Mouse (Mus musculus) MEL (cell line): ENCODE data around the gene Spag9. TPM values are rescaled to one million over a fixed set of nuclear protein-coding genes. Genes with fewer than 3 reads are reported as not detected.

ENCODE experiments used
- DNase-seq: peaks from one replicate; pipeline ENCODE4 v3.0.0; 2011; ENCODE audit warnings: low read depth, low spot score
- H3K27ac ChIP-seq: 2 replicates; pipeline ENCODE4 v1.5.1; 2012; ENCODE audit warnings: low read depth, mild to moderate bottlenecking, control low read depth, low read length, moderate library complexity; ENCODE audit not compliant: control insufficient read depth
- H3K27me3 ChIP-seq, 2 experiments: fragments of 150-350 bp in 1 of 2; sonication (generic) in 1 of 2; 2 replicates each; pipeline ENCODE4 v1.6.1; 2012; ENCODE audit warnings: low read length in 2 of 2, mild to moderate bottlenecking in 2 of 2, improper control_type of control experiment in 1 of 2, moderate library complexity in 1 of 2; ENCODE audit not compliant: insufficient read depth in 2 of 2, control insufficient read depth in 1 of 2
- H3K36me3 ChIP-seq, 2 experiments: 2 replicates each; pipeline ENCODE4 v1.6.1; 2012 to 2014; ENCODE audit warnings: low read length in 2 of 2, improper control_type of control experiment in 1 of 2, inconsistent platforms in 1 of 2, mild to moderate bottlenecking in 1 of 2; ENCODE audit not compliant: insufficient read depth in 2 of 2, control insufficient read depth in 1 of 2
- H3K4me1 ChIP-seq, 2 experiments: fragments of 150-350 bp in 1 of 2; sonication (generic) in 1 of 2; 2 replicates each; pipeline ENCODE4 v1.6.1; 2012; ENCODE audit warnings: low read length in 2 of 2, improper control_type of control experiment in 1 of 2, mild to moderate bottlenecking in 1 of 2; ENCODE audit not compliant: insufficient read depth in 2 of 2, control insufficient read depth in 1 of 2
- H3K4me3 ChIP-seq, 2 experiments: fragments of 150-350 bp in 1 of 2; sonication (generic) in 1 of 2; 2 replicates each; pipeline ENCODE4 v1.5.1; 2012; ENCODE audit warnings: low read depth in 2 of 2, low read length in 2 of 2, mild to moderate bottlenecking in 2 of 2, moderate library complexity in 2 of 2, control low read depth in 1 of 2, improper control_type of control experiment in 1 of 2; ENCODE audit not compliant: control insufficient read depth in 1 of 2, insufficient read depth in 1 of 2
- H3K79me2 ChIP-seq: 2 replicates; pipeline ENCODE4 v1.6.1; 2012; ENCODE audit warnings: mild to moderate bottlenecking, low read length, moderate library complexity; ENCODE audit not compliant: control insufficient read depth, poor library complexity, insufficient read depth
- H3K9ac ChIP-seq: 2 replicates; pipeline ENCODE4 v1.6.1; 2012; ENCODE audit warnings: low read depth, mild to moderate bottlenecking, control low read depth, low read length, moderate library complexity; ENCODE audit not compliant: control insufficient read depth, poor library complexity, severe bottlenecking
- H3K9me3 ChIP-seq: fragments of 150-350 bp; sonication (generic); replicated peaks from 2 replicates; pipeline ENCODE4 v1.6.1; 2012; ENCODE audit warnings: mild to moderate bottlenecking, low read length, improper control_type of control experiment, moderate library complexity; ENCODE audit not compliant: insufficient read depth
- CHD1 ChIP-seq: IDR thresholded peaks from 2 replicates; pipeline ENCODE4 v1.6.1; 2012; ENCODE audit warnings: low read depth, mild to moderate bottlenecking, inconsistent platforms, low read length, improper control_type of control experiment
- CHD2 ChIP-seq: IDR thresholded peaks from 2 replicates; pipeline ENCODE4 v1.6.1; 2011; ENCODE audit warnings: low read length, improper control_type of control experiment
- CTCF ChIP-seq, 3 experiments: IDR thresholded peaks in 2 of 3; conservative IDR thresholded peaks in 1 of 3; 2 replicates each; pipeline ENCODE4 v1.5.1; 2011 to 2012; ENCODE audit warnings: low read length in 3 of 3, low read depth in 2 of 3, mild to moderate bottlenecking in 2 of 3, improper control_type of control experiment in 1 of 3, inconsistent platforms in 1 of 3, mixed read lengths in 1 of 3, moderate library complexity in 1 of 3; ENCODE audit not compliant: control insufficient read depth in 1 of 3, insufficient read depth in 1 of 3, poor library complexity in 1 of 3, severe bottlenecking in 1 of 3
- E2F4 ChIP-seq: IDR thresholded peaks from 2 replicates; pipeline ENCODE4 v1.6.1; 2011; ENCODE audit warnings: low read depth, low read length, improper control_type of control experiment, borderline replicate concordance
- GABPA ChIP-seq: IDR thresholded peaks from 2 replicates; pipeline ENCODE4 v1.6.1; 2012; ENCODE audit warnings: low read depth, mild to moderate bottlenecking, inconsistent platforms, low read length, improper control_type of control experiment, moderate library complexity
- GATA1 ChIP-seq: IDR thresholded peaks from 2 replicates; pipeline ENCODE4 v1.6.1; 2011; ENCODE audit warnings: low read depth, low read length, improper control_type of control experiment
- HCFC1 ChIP-seq: IDR thresholded peaks from 2 replicates; pipeline ENCODE4 v1.6.1; 2012; ENCODE audit warnings: low read depth, mild to moderate bottlenecking, inconsistent platforms, low read length, improper control_type of control experiment, moderate library complexity
- JUND ChIP-seq: IDR thresholded peaks from 2 replicates; pipeline ENCODE4 v1.6.1; 2011; ENCODE audit warnings: low read depth, mild to moderate bottlenecking, improper control_type of control experiment, low read length
- MAFK ChIP-seq: IDR thresholded peaks from 2 replicates; pipeline ENCODE4 v1.6.1; 2011; ENCODE audit warnings: low read depth, mild to moderate bottlenecking, low read length, improper control_type of control experiment, borderline replicate concordance
- MAX ChIP-seq: IDR thresholded peaks from 2 replicates; pipeline ENCODE4 v1.6.1; 2011; ENCODE audit warnings: low read length, improper control_type of control experiment
- MEF2A ChIP-seq: IDR thresholded peaks from 2 replicates; pipeline ENCODE4 v1.6.1; 2014; ENCODE audit warnings: low read depth, mild to moderate bottlenecking, inconsistent platforms, low read length, improper control_type of control experiment; ENCODE audit not compliant: poor library complexity, insufficient replicate concordance, severe bottlenecking; ENCODE audit errors: extremely low read depth
- MYC ChIP-seq: IDR thresholded peaks from 2 replicates; pipeline ENCODE4 v1.6.1; 2011; ENCODE audit warnings: low read depth, mild to moderate bottlenecking, low read length, improper control_type of control experiment, moderate library complexity
- NELFE ChIP-seq: IDR thresholded peaks from 2 replicates; pipeline ENCODE4 v1.6.1; 2011; ENCODE audit warnings: low read depth, low read length, improper control_type of control experiment
- NRF1 ChIP-seq: IDR thresholded peaks from 2 replicates; pipeline ENCODE4 v1.6.1; 2014; ENCODE audit warnings: low read depth, mild to moderate bottlenecking, inconsistent platforms, low read length, improper control_type of control experiment, moderate library complexity; ENCODE audit not compliant: poor library complexity, insufficient read depth, severe bottlenecking
- POLR2A ChIP-seq, 2 experiments: IDR thresholded peaks; 2 replicates each; pipeline ENCODE4 v1.6.1; 2011 to 2012; ENCODE audit warnings: low read length in 2 of 2, mild to moderate bottlenecking in 2 of 2, control low read depth in 1 of 2, improper control_type of control experiment in 1 of 2, low read depth in 1 of 2, moderate library complexity in 1 of 2; ENCODE audit not compliant: control insufficient read depth in 1 of 2, insufficient read depth in 1 of 2, poor library complexity in 1 of 2
- POLR2AphosphoS5 ChIP-seq: IDR thresholded peaks from 2 replicates; pipeline ENCODE4 v1.6.1; 2012; ENCODE audit warnings: low read depth, borderline replicate concordance, mild to moderate bottlenecking, inconsistent platforms, low read length, moderate library complexity, mixed read lengths
- RAD21 ChIP-seq: IDR thresholded peaks from 2 replicates; pipeline ENCODE4 v1.6.1; 2011; ENCODE audit warnings: mild to moderate bottlenecking, low read depth, low read length, improper control_type of control experiment
- SIN3A ChIP-seq: IDR thresholded peaks from 2 replicates; pipeline ENCODE4 v1.6.1; 2012; ENCODE audit warnings: low read length, improper control_type of control experiment, inconsistent platforms
- SMC3 ChIP-seq: IDR thresholded peaks from 2 replicates; pipeline ENCODE4 v1.6.1; 2011; ENCODE audit warnings: low read depth, low read length, improper control_type of control experiment
- USF1 ChIP-seq: IDR thresholded peaks from 2 replicates; pipeline ENCODE4 v1.6.1; 2014; ENCODE audit warnings: low read depth, mild to moderate bottlenecking, inconsistent platforms, low read length, improper control_type of control experiment, moderate library complexity
- ZC3H11A ChIP-seq: IDR thresholded peaks from 2 replicates; pipeline ENCODE4 v1.6.1; 2012; ENCODE audit warnings: low read depth, mild to moderate bottlenecking, inconsistent platforms, low read length, improper control_type of control experiment
- ZMIZ1 ChIP-seq: IDR thresholded peaks from 2 replicates; pipeline ENCODE4 v1.6.1; 2012; ENCODE audit warnings: low read depth, mild to moderate bottlenecking, inconsistent platforms, low read length, improper control_type of control experiment, moderate library complexity
- ZNF384 ChIP-seq: IDR thresholded peaks from 2 replicates; pipeline ENCODE4 v1.6.1; 2012; ENCODE audit warnings: low read depth, mild to moderate bottlenecking, inconsistent platforms, low read length, improper control_type of control experiment
- polyA plus RNA-seq, 2 experiments: library from polyadenylated mRNA; stranded (reverse) in 1 of 2; unstranded in 1 of 2; fragments of >175 nt in 1 of 2; fragments of >200 nt in 1 of 2; gene quantifications; 2 replicates each; pipeline versions ENCODE4 v1.2.1 to v1.2.4; 2012; ENCODE audit warnings: low replicate concordance in 2 of 2, low read depth in 1 of 2; ENCODE audit not compliant: insufficient read length in 2 of 2, insufficient read depth in 1 of 2, missing spikeins in 1 of 2
- total RNA-seq: library from RNA; depleted of rRNA; stranded (reverse); fragments of 300-350 nt; gene quantifications from 2 replicates; pipeline ENCODE4 v1.2.3, GENCODE M21; 2012

The Spag9 gene
- total and polyA plus RNA-seq, 3 experiments: 18.9 to 279 (median 20.6) TPM

GRCm38 (mm10) chr11:94139232-94139620 lies 143.3 kb downstream of the Spag9 start:
- H3K27me3 ChIP-seq: peaks cover 10 to 13% of the 10 kb centered on the region in 2 experiments
- H3K79me2 ChIP-seq: no peaks in the 10 kb centered on the region
- TF ChIP-seq NELFE: no peak
- no peak for TF ChIP-seq POLR2AphosphoS5
- no peak for TF ChIP-seq MAX
- TF ChIP-seq ZC3H11A: no peak
- TF ChIP-seq CHD1: no peak
- TF ChIP-seq SIN3A: no peak
- no peak for TF ChIP-seq ZMIZ1
- no peak for TF ChIP-seq MAFK
- no peak for TF ChIP-seq MYC
- no peak for TF ChIP-seq CHD2
- no peak for TF ChIP-seq POLR2A (IDR thresholded peaks at IDR 0.05; ENCODE audit: control insufficient read depth in 1 of 2, insufficient read depth in 1 of 2, low read depth in 1 of 2, low read length in 2 of 2, poor library complexity in 1 of 2)
- no peak for TF ChIP-seq JUND
- no peak for TF ChIP-seq GABPA
- no peak for TF ChIP-seq USF1
- no peak for TF ChIP-seq SMC3
- TF ChIP-seq E2F4: no peak
- no peak for TF ChIP-seq NRF1
- no peak for TF ChIP-seq RAD21
- no peak for TF ChIP-seq ZNF384
- no peak overlapping the region for H3K27ac ChIP-seq
- H3K36me3 ChIP-seq: no peaks in the 10 kb centered on the region
- DNase-seq: no peak
- H3K9me3 ChIP-seq: no peaks in the 10 kb centered on the region
- H3K4me3 ChIP-seq: no peak overlapping the region
- H3K4me1 ChIP-seq: no peaks in the 10 kb centered on the region
- H3K9ac ChIP-seq: no peak overlapping the region

- H3K4me1 ChIP-seq: no peaks in the 10 kb centered on the region
- no peaks in the 10 kb centered on the region for H3K9me3 ChIP-seq
- no peaks in the 10 kb centered on the region for H3K36me3 ChIP-seq
- no peak overlapping the region for H3K9ac ChIP-seq
- no peak overlapping the region for H3K4me3 ChIP-seq
- H3K27ac ChIP-seq: no peak overlapping the region
- DNase-seq: no peak
- H3K79me2 ChIP-seq: no peaks in the 10 kb centered on the region
- H3K27me3 ChIP-seq: peaks cover 10 to 15% of the 10 kb centered on the region in 2 experiments
- no peak for TF ChIP-seq NRF1
- TF ChIP-seq GATA1: no peak
- no peak for TF ChIP-seq E2F4
- TF ChIP-seq CHD1: no peak
- TF ChIP-seq HCFC1: no peak
- no peak for TF ChIP-seq MEF2A
- TF ChIP-seq CHD2: no peak
- no peak for TF ChIP-seq POLR2A (IDR thresholded peaks at IDR 0.05; ENCODE audit: control insufficient read depth in 1 of 2, insufficient read depth in 1 of 2, low read depth in 1 of 2, low read length in 2 of 2, poor library complexity in 1 of 2)
- no peak for TF ChIP-seq CTCF (IDR thresholded peaks at IDR 0.05 in 2 of 3, conservative IDR thresholded peaks at IDR 0.05 in 1 of 3; ENCODE audit: control insufficient read depth in 1 of 3, insufficient read depth in 1 of 3, low read depth in 2 of 3, low read length in 3 of 3, poor library complexity in 1 of 3, severe bottlenecking in 1 of 3)
- TF ChIP-seq NELFE: no peak
Observed at GRCm38 (mm10) chr11:94140540-94140939, 144.6 kb downstream of the Spag9 start.
